Mouse (Mus musculus): Measurements from ENCODE around the gene Srsf1.

DNA sequence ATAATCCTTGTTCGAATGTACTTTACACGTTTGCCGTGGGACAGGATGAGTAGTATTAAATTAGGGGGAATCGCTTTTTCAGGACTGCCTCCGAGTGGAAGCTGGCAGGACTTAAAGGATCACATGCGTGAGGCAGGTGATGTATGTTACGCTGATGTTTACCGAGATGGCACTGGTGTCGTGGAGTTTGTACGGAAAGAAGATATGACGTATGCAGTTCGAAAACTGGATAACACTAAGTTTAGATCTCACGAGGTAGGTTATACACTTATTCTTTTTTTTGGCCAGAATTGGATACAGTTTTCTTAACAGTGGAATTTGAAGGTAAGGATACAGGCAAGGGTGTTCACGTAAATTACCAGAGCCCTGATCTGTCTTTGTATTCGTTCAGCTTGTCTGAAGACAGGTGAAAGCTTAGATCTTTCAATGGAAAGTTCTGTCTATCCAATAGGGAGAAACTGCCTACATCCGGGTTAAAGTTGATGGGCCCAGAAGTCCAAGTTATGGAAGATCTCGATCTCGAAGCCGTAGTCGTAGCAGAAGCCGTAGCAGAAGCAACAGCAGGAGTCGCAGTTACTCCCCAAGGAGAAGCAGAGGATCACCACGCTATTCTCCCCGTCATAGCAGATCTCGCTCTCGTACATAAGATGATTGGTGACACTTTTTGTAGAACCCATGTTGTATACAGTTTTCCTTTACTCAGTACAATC lies 1.9 kb downstream of the Srsf1 start:
- no peak for TF ChIP-seq CTCF (IDR thresholded peaks at IDR 0.05; ENCODE audit: low read depth, low read length)
- TF ChIP-seq GATA1 (IDR thresholded peaks at IDR 0.05; ENCODE audit: borderline replicate concordance, low read length), result no peak
- no peak for TF ChIP-seq TAL1 (conservative IDR thresholded peaks at IDR 0.05; ENCODE audit: low read depth, low read length)
- no peak for TF ChIP-seq POLR2AphosphoS5 (IDR thresholded peaks at IDR 0.05; ENCODE audit: insufficient replicate concordance, low read depth, low read length)

All from G1E (cell line).